Mouse (Mus musculus) spleen, adult 2 months (tissue): ENCODE measurements around the gene N4bp3.
"Not testable (repeated sequence)": the region's sequence is repeated elsewhere in the genome, so short reads cannot be mapped to it uniquely, and the experiment has no call there.

Experiments used
- CTCF ChIP-seq: fragments of 200-500 bp; IDR thresholded peaks from 2 replicates; pipeline ENCODE4 v1.5.1; 2011; ENCODE audit warnings: mild to moderate bottlenecking, inconsistent platforms; ENCODE audit not compliant: insufficient read depth, insufficient read length, insufficient replicate concordance; ENCODE audit errors: extremely low read depth
- POLR2A ChIP-seq: fragments of 200-500 bp; IDR thresholded peaks from 2 replicates; pipeline ENCODE4 v1.6.1; 2011; ENCODE audit warnings: low read depth, low read length, inconsistent platforms

DNA sequence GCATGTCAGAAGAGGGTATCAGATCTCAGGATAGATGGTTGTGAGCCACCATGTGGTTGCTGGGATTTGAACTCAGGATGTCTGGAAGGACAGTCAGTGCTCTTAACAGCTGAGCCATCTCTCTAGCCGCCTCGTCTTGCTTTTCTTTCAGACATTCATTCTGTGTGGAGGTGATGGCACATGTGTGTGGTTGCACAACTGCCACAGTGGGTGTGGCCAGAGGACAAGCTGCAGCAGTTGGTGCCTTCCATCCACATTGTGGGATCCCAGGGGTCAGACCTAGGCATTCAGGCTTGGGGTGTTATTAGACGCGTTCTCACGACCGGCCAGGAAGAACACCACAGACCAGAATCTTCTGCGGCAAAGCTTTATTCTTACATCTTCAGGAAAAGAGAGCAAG is 14.1 kb upstream of the N4bp3 start:
- TF ChIP-seq POLR2A, CTCF: not testable (repeated sequence)
